Mouse (Mus musculus) forebrain, embryonic 14.5 days (tissue): ENCODE results near the gene Gripap1. TPM values are rescaled to one million over a fixed set of nuclear protein-coding genes. Genes with fewer than 3 reads are reported as not detected.
"Not testable (repeated sequence)": the region's sequence is repeated elsewhere in the genome, so short reads cannot be mapped to it uniquely, and the experiment has no call there.

Experiments used
- ATAC-seq: fragments of 200-750 bp; cut with Nextera tagmentation; 2 replicates; pipeline ENCODE4 v1.8.0; 2017; ENCODE audit warnings: mild to moderate bottlenecking, moderate library complexity
- DNase-seq: peaks from one replicate; pipeline ENCODE4 v3.0.0-alpha.2; 2015; ENCODE audit warnings: low spot score
- H3K27ac ChIP-seq: fragments of 300-500 bp; sonication (generic); 2 replicates; pipeline ENCODE4 v1.5.1; 2014; ENCODE audit warnings: low read depth, mild to moderate bottlenecking, control low read depth, low read length, moderate library complexity
- H3K27me3 ChIP-seq: fragments of 300-500 bp; sonication (generic); replicated peaks from 2 replicates; pipeline ENCODE4 v1.6.1; 2014; ENCODE audit warnings: low read length, control low read depth, mixed read lengths; ENCODE audit not compliant: control insufficient read depth, insufficient read depth
- H3K36me3 ChIP-seq: fragments of 300-500 bp; sonication (generic); 2 replicates; pipeline ENCODE4 v1.6.1; 2014; ENCODE audit warnings: low read length, control low read depth; ENCODE audit not compliant: control insufficient read depth, insufficient read depth
- H3K4me1 ChIP-seq: fragments of 300-500 bp; sonication (generic); 2 replicates; pipeline ENCODE4 v1.6.1; 2014; ENCODE audit warnings: antibody characterized with exemption, low read length, control low read depth; ENCODE audit not compliant: control insufficient read depth, insufficient read depth
- H3K4me2 ChIP-seq: fragments of 300-500 bp; sonication (generic); 2 replicates; pipeline ENCODE4 v1.6.1; 2014; ENCODE audit warnings: mild to moderate bottlenecking, control low read depth, low read length
- H3K4me3 ChIP-seq: fragments of 300-500 bp; sonication (generic); 2 replicates; pipeline ENCODE4 v1.5.1; 2014; ENCODE audit warnings: low read depth, low read length, control low read depth
- H3K9ac ChIP-seq: fragments of 300-500 bp; sonication (generic); 2 replicates; pipeline ENCODE4 v1.6.1; 2014; ENCODE audit warnings: mild to moderate bottlenecking, low read length, control low read depth, moderate library complexity
- H3K9me3 ChIP-seq: fragments of 300-500 bp; sonication (generic); replicated peaks from 2 replicates; pipeline ENCODE4 v1.6.1; 2016; ENCODE audit warnings: low read length, control low read depth, mixed read lengths; ENCODE audit not compliant: control insufficient read depth
- WGBS: fragments of 180-500 bp; shearing (Covaris S2); extraction: QIAGEN DNeasy Blood & Tissue Kit; methylation state at CpG from one replicate; pipeline ENCODE4 v1.1.7; 2014; 5-methylcytosine and 5-hydroxymethylcytosine counted together
- polyA plus RNA-seq: library from polyadenylated mRNA; unstranded; fragments of >200 nt; fragmentation: Nextera tagmentation; extraction: Ambion mirVana; gene quantifications from 2 replicates; pipeline ENCODE4 v1.2.1, GENCODE M21; 2014

Gene Gripap1
- 44.0 and 50.4 TPM in 2 replicates for polyA plus RNA-seq

- Histone ChIP-seq H3K4me2 (peak within 1 kb of the TSS; percentile 61), H3K9ac (peak within 1 kb of the TSS; percentile 65), H3K4me1 (no peaks in the 10 kb centered on the region), H3K36me3 (peaks cover 7% of the 10 kb centered on the region; the same call in 1 of the 2 replicates), H3K9me3 (no peaks in the 10 kb centered on the region), H3K27ac (peak within 1 kb of the TSS; percentile 23; the same call in 1 of the 2 replicates), H3K27me3 (no peaks in the 10 kb centered on the region), H3K4me3 (peak within 1 kb of the TSS; percentile 40)
- 25% methylated on average over 24 of the region's 24 CpGs for whole genome bisulfite sequencing
- DNase-seq (peak; percentile 94), ATAC-seq (peak; percentile 95)
These were observed at the start of gene Gripap1 for GRCm38 (mm10) chrX:7789542-7790136. TSS of gene Gripap1 (plus strand) at chrX:7789765.

GRCm38 (mm10) chrX:7740082-7740819 is 49.3 kb upstream of the Gripap1 start:
- Histone ChIP-seq H3K27ac (no peak overlapping the region), H3K4me2 (no peak overlapping the region), H3K36me3 (peaks cover 15% of the 10 kb centered on the region; the same call in 1 of the 2 replicates), H3K27me3 (no peaks in the 10 kb centered on the region), H3K9ac (no peak overlapping the region), H3K4me3 (no peak overlapping the region), H3K9me3 (no peaks in the 10 kb centered on the region), H3K4me1 (no peaks in the 10 kb centered on the region)
- ATAC-seq (no peak), DNase-seq (no peak)
- 76% methylated on average over 10 of the region's 10 CpGs for WGBS

- peaks cover 15% of the 10 kb centered on the region; the same call in 1 of the 2 replicates for H3K36me3 ChIP-seq
- no peak overlapping the region for H3K27ac ChIP-seq
- H3K4me2 ChIP-seq, result no peak overlapping the region
- DNase-seq (no peak), ATAC-seq (no peak)
- no peaks in the 10 kb centered on the region for H3K4me1 ChIP-seq
- H3K27me3 ChIP-seq, result no peaks in the 10 kb centered on the region
- H3K9ac ChIP-seq, result no peak overlapping the region
- H3K4me3 ChIP-seq, result no peak overlapping the region
- H3K9me3 ChIP-seq, result no peaks in the 10 kb centered on the region
- WGBS, result 76% methylated on average over 5 of the region's 5 CpGs
These were observed 48.5 kb upstream of the Gripap1 start for GRCm38 (mm10) chrX:7741103-7741502.

GRCm38 (mm10) chrX:7743470-7743869 is 46.1 kb upstream of the Gripap1 start:
- Histone ChIP-seq H3K27me3 (no peaks in the 10 kb centered on the region), H3K9ac (no peak overlapping the region), H3K4me3 (no peak overlapping the region), H3K9me3 (no peaks in the 10 kb centered on the region), H3K36me3 (no peaks in the 10 kb centered on the region), H3K27ac (no peak overlapping the region), H3K4me1 (no peaks in the 10 kb centered on the region), H3K4me2 (no peak overlapping the region)
- WGBS, result 59% methylated on average over 5 of the region's 5 CpGs
- ATAC-seq (no peak), DNase-seq (peak; percentile 2)

GRCm38 (mm10) chrX:7744940-7745339 is 44.6 kb upstream of the Gripap1 start:
- Histone ChIP-seq H3K4me3 (no peak overlapping the region), H3K27ac (no peak overlapping the region), H3K4me1 (no peaks in the 10 kb centered on the region), H3K9me3 (no peaks in the 10 kb centered on the region), H3K9ac (no peak overlapping the region), H3K27me3 (no peaks in the 10 kb centered on the region), H3K4me2 (no peak overlapping the region), H3K36me3 (no peaks in the 10 kb centered on the region)
- 68% methylated on average over 1 of the region's 1 CpGs for WGBS
- ATAC-seq (no peak), DNase-seq (no peak)

GRCm38 (mm10) chrX:7745429-7745828 is 44.1 kb upstream of the Gripap1 start:
- Histone ChIP-seq H3K36me3 (no peaks in the 10 kb centered on the region), H3K4me2 (no peak overlapping the region), H3K9me3 (no peaks in the 10 kb centered on the region), H3K27me3 (no peaks in the 10 kb centered on the region), H3K27ac (no peak overlapping the region), H3K4me3 (no peak overlapping the region), H3K9ac (no peak overlapping the region), H3K4me1 (no peaks in the 10 kb centered on the region)
- ATAC-seq (no peak), DNase-seq (no peak)
- 87% methylated on average over 8 of the region's 8 CpGs for WGBS

GRCm38 (mm10) chrX:7750432-7751116 is 39.0 kb upstream of the Gripap1 start, which contains the start of gene Ccdc120:
TSS of gene Ccdc120 (minus strand) at chrX:7750905.
- no peak within 1 kb of the TSS for H3K27ac ChIP-seq

GRCm38 (mm10) chrX:7753627-7754026 is 35.9 kb upstream of the Gripap1 start:
- H3K27me3 ChIP-seq, ATAC-seq, H3K4me2 ChIP-seq, H3K4me3 ChIP-seq, H3K9me3 ChIP-seq, H3K36me3 ChIP-seq, H3K9ac ChIP-seq, H3K4me1 ChIP-seq, H3K27ac ChIP-seq: not testable (repeated sequence)
- DNase-seq, result peak; percentile 51
- 16% methylated on average over 3 of the region's 3 CpGs for WGBS

More at GRCm38 (mm10) chrX:7750432-7751116, 39.0 kb upstream of the Gripap1 start, which contains the start of gene Ccdc120:
- peak; percentile 94 for DNase-seq
- Histone ChIP-seq H3K9ac (peak within 1 kb of the TSS; percentile 73), H3K27me3 (no peaks in the 10 kb centered on the region), H3K36me3 (no peaks in the 10 kb centered on the region), H3K4me2 (peak within 1 kb of the TSS; percentile 54), H3K9me3 (no peaks in the 10 kb centered on the region), H3K4me3 (peak within 1 kb of the TSS; percentile 57), H3K4me1 (no peaks in the 10 kb centered on the region)
- WGBS, result 21% methylated on average over 39 of the region's 56 CpGs
- peak; percentile 92 for ATAC-seq
